Mouse (Mus musculus) layer of hippocampus, adult 18-20 months (tissue): ENCODE data around the gene Zfp385b. TPM values are rescaled to one million over a fixed set of nuclear protein-coding genes. Genes with fewer than 3 reads are reported as not detected.

Experiments used
- DNase-seq, 2 experiments: peaks; one replicate each; pipeline ENCODE4 v3.0.0; 2022; ENCODE audit warnings: low spot score in 2 of 2
- total RNA-seq, 2 experiments: library from RNA; stranded (reverse); gene quantifications; 2 replicates each; pipeline ENCODE4 v1.2.3; 2021

Zfp385b gene
- total RNA-seq, 2 experiments from 2014 or later: 47.4 to 47.5 TPM

- DNase-seq: peak; percentile 10 to 24
Observed at GRCm38 (mm10) chr2:77401438-77402235, 417.8 kb downstream of the Zfp385b start.

- no peak for DNase-seq
Observed at GRCm38 (mm10) chr2:77393881-77394280, 425.6 kb downstream of the Zfp385b start.

- no peak for DNase-seq
Observed at GRCm38 (mm10) chr2:77388186-77388585, 431.3 kb downstream of the Zfp385b start.

- DNase-seq: peak in 1 of 2 experiments; percentile 55
Observed at GRCm38 (mm10) chr2:77386515-77386914, 432.9 kb downstream of the Zfp385b start.

GRCm38 (mm10) chr2:77382766-77383165, 436.7 kb downstream of the Zfp385b start:
- DNase-seq: no peak

- no peak for DNase-seq
Observed at GRCm38 (mm10) chr2:77379907-77380306, 439.5 kb downstream of the Zfp385b start.

GRCm38 (mm10) chr2:77379332-77379731, 440.1 kb downstream of the Zfp385b start:
- DNase-seq: no peak

- DNase-seq: no peak
Observed at GRCm38 (mm10) chr2:77376823-77377222, 442.6 kb downstream of the Zfp385b start.

GRCm38 (mm10) chr2:77375155-77375554, 444.3 kb downstream of the Zfp385b start:
- no peak for DNase-seq

GRCm38 (mm10) chr2:77369174-77369573, 450.3 kb downstream of the Zfp385b start:
- no peak for DNase-seq

Other genes with a start within 250 kb of the Zfp385b start
- gene Cwc22, start 126.7 kb upstream of the Zfp385b start, total RNA-seq: 10 to 100 TPM; 26.0 to 26.2 TPM